Mouse (Mus musculus): ENCODE measurements around the gene Tanc1.
"Not testable (repeated sequence)": the region's sequence is repeated elsewhere in the genome, so short reads cannot be mapped to it uniquely, and the experiment has no call there.

Tanc1 gene

DNA sequence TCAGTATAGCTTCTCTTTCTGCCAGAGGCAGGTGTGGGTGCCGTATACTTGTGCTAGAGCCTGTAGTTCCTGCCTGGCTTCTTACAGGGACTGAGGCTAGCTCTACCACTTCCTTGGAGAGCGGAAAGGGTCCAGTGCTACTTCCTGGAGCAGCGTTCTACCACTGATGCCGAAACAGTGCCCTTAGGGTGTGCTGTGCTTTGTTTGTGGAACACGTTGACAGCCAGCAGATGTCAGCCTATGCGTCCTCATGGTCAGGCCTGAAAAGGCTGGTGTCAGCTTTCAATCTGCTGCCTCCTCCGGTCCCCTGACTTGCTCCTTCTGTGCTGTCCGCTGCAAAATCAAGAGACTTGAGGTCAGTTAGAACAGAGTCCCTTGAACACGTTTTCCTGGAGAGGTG, 218.3 kb downstream of the Tanc1 start:
- no peak for DNase-seq (ENCODE audit: low spot score)

GRCm38 (mm10) chr2:59830940-59831339, 219.1 kb downstream of the Tanc1 start:
- no peak for DNase-seq (ENCODE audit: low spot score)

DNA sequence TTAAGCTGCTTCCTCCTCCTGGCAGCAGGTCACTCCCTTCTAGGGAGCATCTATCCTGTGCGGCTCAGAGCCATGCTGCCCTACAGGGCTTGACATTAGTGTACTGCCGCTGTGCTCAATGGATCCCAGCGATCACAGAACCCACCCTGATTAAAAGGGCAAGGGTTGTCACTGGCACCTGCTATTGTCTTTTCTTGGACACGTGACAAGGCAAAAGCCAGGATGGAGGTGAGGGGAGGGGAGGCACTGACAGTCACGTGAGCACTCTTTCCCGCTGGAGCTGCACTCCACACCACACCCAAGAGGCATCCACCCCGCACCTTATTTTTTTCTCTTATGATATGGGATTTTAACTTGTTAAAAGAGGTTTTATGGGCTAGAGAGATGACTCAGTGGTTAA, 220.0 kb downstream of the Tanc1 start:
- DNase-seq (ENCODE audit: low spot score): no peak

DNA sequence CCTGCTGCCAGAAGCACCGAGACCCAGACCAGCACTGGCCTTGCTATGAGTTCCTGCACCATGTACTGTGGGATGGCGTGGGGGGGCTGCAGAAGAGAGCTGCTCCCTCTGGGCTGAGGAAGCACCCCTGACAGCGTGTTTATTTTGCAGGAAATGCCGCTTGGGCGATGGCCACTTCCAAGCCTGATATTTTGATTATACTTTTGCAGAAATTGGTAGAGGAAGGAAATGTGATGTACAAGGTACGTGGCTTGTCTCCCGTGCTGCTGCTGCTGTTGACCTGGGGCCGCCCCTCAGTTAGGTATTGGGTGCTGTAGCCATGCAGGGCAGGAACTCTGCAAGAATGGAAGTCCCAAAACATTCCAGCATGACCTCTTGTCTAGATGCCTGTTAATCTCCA, 227.0 kb downstream of the Tanc1 start:
- no peak for DNase-seq (ENCODE audit: low spot score)

DNA sequence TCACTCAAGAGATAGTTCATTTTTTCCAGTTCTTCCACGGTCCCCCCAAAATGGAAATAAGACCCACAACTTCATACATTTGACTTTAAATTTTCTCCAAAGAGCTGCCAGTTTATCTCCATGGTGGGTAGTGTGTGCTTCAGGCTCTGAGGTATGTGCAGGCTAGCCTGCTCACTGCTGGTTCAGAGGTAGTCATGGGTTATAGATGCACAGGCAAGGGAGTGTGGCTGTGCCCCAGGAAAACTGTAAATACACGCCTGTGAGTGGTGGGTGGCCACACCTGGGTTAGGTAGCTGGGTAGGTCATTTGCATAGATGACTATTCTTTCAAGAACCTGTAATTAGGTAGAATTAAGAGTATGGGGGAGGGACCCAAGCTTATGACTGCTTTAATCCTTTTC, 227.9 kb downstream of the Tanc1 start:
- DNase-seq (ENCODE audit: low spot score): no peak

DNA sequence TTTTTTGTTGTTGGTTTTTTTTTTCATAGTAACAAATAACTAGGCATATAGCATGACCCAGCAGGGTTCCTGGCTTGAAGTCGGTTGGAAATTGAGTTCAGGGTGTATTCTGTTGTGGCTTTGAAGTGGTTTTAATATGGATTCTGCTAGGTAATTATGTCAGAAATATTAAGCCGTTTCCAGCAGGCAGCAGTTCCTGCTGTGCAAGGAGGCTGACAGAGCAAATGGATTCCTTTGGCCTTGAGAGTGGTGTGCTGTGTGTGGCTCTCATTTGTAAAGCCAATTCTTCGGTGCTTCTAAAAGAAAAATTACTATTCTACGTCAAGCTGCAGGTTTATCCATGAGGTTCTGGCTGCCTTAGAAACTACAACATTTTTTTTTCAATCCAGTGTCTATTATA, 228.3 kb downstream of the Tanc1 start:
- no peak for DNase-seq (ENCODE audit: low spot score)

GRCm38 (mm10) chr2:59841189-59841939, 229.5 kb downstream of the Tanc1 start:
- DNase-seq (ENCODE audit: low spot score): no peak

- DNase-seq (ENCODE audit: low spot score): no peak
Observed at GRCm38 (mm10) chr2:59841944-59842343, 230.1 kb downstream of the Tanc1 start.

DNA sequence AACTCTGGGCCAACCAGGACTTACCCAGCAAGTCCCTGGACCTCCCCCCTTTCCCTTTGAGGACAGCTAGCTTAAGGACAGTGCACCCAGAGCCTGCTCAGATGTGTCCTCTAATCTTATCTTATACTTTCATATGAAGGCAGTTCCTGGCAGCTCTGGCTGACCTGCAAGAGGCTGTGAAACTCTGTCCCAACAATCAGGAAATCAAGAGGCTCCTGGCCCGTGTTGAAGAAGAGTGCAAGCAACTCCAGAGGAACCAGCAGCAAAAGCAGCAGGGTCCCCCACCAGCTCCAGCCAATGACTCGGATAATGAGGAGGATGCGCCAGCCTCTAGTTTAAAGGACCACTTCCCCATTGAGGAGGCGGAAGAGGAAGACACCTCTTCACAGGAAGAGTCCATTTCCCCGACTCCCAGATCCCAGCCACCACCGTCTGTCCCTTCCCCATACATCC, 230.7 kb downstream of the Tanc1 start:
- DNase-seq (ENCODE audit: low spot score): no peak

DNA sequence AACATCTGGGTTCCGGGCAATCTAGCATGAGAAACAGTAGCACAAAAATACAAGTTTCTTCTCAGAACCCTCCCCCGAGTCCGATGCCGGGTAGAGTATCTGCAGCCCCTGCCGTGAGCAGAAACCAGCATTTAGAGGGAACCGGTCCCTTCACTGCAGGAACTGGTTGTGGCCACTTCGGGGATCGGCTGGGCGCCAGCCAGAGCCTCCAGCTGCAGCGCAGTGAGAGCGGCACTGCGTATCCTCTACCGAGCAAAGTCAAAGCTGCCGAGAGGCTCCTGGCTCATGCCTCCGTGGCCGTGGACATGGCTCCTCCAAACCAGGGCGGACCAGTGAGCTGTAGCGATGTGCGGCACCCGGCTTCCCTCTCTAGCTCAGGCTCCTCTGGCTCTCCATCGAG, 231.3 kb downstream of the Tanc1 start:
- no peak for DNase-seq (ENCODE audit: low spot score)

GRCm38 (mm10) chr2:59843848-59844247, 232.0 kb downstream of the Tanc1 start:
- DNase-seq (ENCODE audit: low spot score): no peak

- not testable (repeated sequence) for DNase-seq (ENCODE audit: low spot score)
Observed at GRCm38 (mm10) chr2:59851885-59852284, 240.0 kb downstream of the Tanc1 start.

- DNase-seq (ENCODE audit: low spot score): no peak
Observed at GRCm38 (mm10) chr2:59852916-59853315, 241.1 kb downstream of the Tanc1 start.

DNA sequence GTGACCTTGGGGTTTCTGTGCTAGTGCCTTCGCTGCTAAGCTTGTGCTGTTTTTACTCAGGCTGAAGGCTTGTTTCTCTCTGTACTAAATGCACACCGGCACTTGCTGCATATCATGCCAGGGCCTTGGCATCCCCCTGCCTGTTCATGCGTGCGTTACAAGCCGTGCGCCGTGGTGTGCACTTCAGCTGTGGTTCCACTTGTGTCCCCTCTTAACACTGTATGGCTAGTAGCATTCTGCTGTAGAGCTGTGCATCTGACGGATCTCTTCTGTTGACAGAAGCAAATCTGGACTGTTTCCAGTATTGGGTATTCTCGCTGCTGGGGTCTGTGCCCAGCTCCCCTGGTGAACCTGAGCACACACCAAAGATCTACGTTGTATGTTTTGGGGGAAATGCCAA, 241.7 kb downstream of the Tanc1 start:
- DNase-seq (ENCODE audit: low spot score): no peak

GRCm38 (mm10) chr2:59854363-59854762, 242.5 kb downstream of the Tanc1 start:
- DNase-seq (ENCODE audit: low spot score): no peak

DNA sequence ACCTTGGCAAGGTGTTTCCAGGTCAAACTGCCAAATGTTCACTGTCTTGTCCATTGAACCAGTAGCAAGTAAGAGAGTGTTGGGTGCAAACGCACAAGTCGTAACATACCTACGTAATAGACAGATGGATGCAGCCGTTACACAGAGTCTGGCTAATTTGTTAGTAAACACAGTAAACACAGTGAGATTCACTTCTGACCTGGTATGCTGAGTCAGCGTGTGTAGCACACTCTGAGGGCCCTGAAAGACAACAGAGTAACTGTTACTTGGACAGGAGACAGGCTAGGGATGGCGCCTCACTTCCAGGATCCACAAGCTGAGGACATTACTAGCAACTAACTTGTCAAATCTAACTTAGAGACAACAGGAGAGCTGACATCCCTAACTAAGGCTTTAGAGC, 250.8 kb downstream of the Tanc1 start:
- no peak for DNase-seq (ENCODE audit: low spot score)

- DNase-seq (ENCODE audit: low spot score): no peak
Observed at GRCm38 (mm10) chr2:59870526-59870925, 258.7 kb downstream of the Tanc1 start.

GRCm38 (mm10) chr2:59876482-59876881, 264.6 kb downstream of the Tanc1 start:
- DNase-seq (ENCODE audit: low spot score): no peak

- DNase-seq (ENCODE audit: low spot score): no peak
Observed at GRCm38 (mm10) chr2:59877335-59877734, 265.5 kb downstream of the Tanc1 start.

DNA sequence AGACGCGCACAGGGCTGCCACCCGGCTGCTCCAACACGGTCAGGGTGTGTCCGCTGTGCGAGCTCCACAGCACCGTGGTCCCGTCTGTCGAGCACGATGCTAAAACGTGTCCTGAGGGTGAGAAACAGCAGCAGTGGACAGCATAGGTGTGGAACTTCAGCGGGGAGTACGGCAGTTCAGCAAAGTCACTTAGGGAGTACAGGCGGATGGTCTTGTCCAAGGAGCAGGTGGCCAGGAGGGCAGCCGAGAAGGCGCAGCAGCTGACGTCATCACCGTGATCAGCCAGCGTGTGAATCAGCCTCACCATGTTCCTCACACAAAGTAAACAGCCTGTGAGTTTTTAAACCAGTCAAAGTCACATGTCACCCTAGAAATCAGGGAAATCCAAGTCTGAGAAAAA, 266.4 kb downstream of the Tanc1 start:
- no peak for DNase-seq (ENCODE audit: low spot score)

DNA sequence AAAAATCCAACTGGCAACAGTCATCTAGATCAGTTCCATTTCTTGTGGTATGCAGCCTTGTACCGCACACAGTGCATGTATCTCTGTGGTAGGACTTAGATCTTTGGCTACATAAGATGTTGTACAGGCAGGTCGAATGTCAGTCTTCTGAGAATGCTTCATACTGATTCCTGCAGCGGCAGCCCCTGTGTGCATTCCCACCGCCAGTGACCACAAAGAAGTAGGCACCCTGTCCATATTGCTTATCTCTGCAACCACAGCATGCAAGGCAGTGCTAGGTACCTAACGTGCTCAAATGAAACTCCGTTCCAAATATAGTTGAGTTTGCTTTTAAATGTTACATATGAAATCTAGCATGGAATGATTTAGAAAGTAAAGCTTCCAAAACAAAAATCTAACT, 269.6 kb downstream of the Tanc1 start:
- no peak for DNase-seq (ENCODE audit: low spot score)

DNA sequence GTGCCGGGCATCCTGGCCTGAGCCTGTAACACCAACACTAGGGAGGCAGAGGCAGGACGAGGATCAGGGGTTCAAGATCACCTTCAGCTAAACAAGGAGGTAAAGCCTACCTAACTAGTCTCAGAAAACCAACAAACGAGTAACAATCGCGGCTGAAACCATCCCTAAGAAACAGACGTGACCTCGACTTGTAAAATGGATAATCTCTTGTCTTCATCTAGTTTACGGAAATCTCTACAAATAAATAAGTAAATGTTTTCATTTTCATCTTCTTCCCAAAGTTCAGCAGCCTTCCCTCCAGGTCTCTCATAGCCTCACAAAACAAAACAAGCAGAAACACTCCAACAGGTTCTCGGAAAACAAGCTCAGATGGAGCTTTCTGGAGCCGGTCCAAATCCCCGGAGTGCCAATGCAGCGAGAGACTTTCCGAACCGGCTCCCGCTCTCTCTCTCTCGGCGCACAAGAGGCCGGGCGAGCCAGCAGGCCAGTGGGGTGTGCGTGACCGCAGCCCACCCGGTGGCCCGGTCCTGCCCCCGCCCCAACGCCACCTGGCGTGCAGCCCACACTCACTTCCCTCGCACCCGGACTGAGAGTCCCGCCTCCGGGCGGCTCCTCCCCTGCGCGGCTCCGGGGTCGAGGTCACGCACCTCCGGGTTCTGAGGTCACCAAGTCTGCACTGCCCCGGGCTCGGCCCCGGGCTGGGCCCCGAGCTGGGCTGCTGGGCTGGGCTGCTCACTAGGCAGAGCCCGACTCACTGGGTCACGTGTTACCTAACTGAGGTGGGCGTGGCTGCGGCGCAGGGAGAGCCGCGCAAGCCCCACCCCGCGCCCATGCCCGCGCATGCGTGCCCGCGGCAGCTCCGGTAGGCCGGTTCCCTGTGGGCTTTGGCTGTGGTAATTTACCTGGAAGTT, 270.2 kb downstream of the Tanc1 start, which contains the start of gene Wdsub1:
Gene Wdsub1, minus strand, starts transcription at position 761 of the 911 bp plus-strand sequence.
- peak; percentile 87 for DNase-seq (ENCODE audit: low spot score)

- DNase-seq (ENCODE audit: low spot score): no peak
Observed at GRCm38 (mm10) chr2:59882742-59883281, 271.0 kb downstream of the Tanc1 start.
